Mouse (Mus musculus) embryonic facial prominence, embryonic 12.5 days (tissue): ENCODE results near the gene Crispld2. TPM values are rescaled to one million over a fixed set of nuclear protein-coding genes. Genes with fewer than 3 reads are reported as not detected.
A peak's percentile ranks its signal among the peaks of the same experiment; 100 is the strongest.

Experiments used
- ATAC-seq: fragments of 200-750 bp; cut with Nextera tagmentation; 2 replicates; pipeline ENCODE4 v1.8.0; 2017; ENCODE audit not compliant: insufficient number of reproducible peaks, insufficient read depth, low FRiP score, low TSS enrichment
- H3K27ac ChIP-seq: fragments of 300-500 bp; sonication (generic); 2 replicates; pipeline ENCODE4 v1.5.1; 2016; ENCODE audit warnings: mild to moderate bottlenecking
- H3K27me3 ChIP-seq: fragments of 300-500 bp; sonication (generic); 2 replicates; pipeline ENCODE4 v1.6.1; 2016; ENCODE audit warnings: mild to moderate bottlenecking, moderate library complexity
- H3K36me3 ChIP-seq: fragments of 300-500 bp; sonication (generic); 2 replicates; pipeline ENCODE4 v1.6.1; 2016; ENCODE audit warnings: mild to moderate bottlenecking
- H3K4me1 ChIP-seq: fragments of 300-500 bp; sonication (generic); 2 replicates; pipeline ENCODE4 v1.6.1; 2016
- H3K4me2 ChIP-seq: fragments of 300-500 bp; sonication (generic); replicated peaks from 2 replicates; pipeline ENCODE4 v1.6.1; 2016; ENCODE audit warnings: mild to moderate bottlenecking, moderate library complexity
- H3K4me3 ChIP-seq: fragments of 300-500 bp; sonication (generic); 2 replicates; pipeline ENCODE4 v1.5.1; 2016; ENCODE audit warnings: mild to moderate bottlenecking
- H3K9ac ChIP-seq: fragments of 300-500 bp; sonication (generic); 2 replicates; pipeline ENCODE4 v1.6.1; 2016; ENCODE audit warnings: mild to moderate bottlenecking, moderate library complexity
- H3K9me3 ChIP-seq: fragments of 300-500 bp; sonication (generic); 2 replicates; pipeline ENCODE4 v1.6.1; 2016; ENCODE audit warnings: mild to moderate bottlenecking, moderate library complexity
- WGBS: fragments of 180-500 bp; shearing (Covaris S2); methylation state at CpG from one replicate; pipeline ENCODE4 v1.1.7; 2016; 5-methylcytosine and 5-hydroxymethylcytosine counted together
- polyA plus RNA-seq: library from polyadenylated mRNA; unstranded; fragments of >200 nt; fragmentation: Nextera tagmentation; extraction: Ambion mirVana; gene quantifications from 2 replicates; pipeline ENCODE4 v1.2.1, GENCODE M21; 2016

The Crispld2 gene
- polyA plus RNA-seq, 1 experiment from 2014 or later = 6.7 TPM

- Histone ChIP-seq H3K9me3 (no peaks in the 10 kb centered on the region), H3K27ac (peak overlapping the region; percentile 87), H3K4me1 (peaks cover 20% of the 10 kb centered on the region), H3K36me3 (no peaks in the 10 kb centered on the region), H3K27me3 (no peaks in the 10 kb centered on the region), H3K9ac (peak overlapping the region; percentile 92), H3K4me2 (peak overlapping the region; percentile 78), H3K4me3 (peak overlapping the region; percentile 96)
- WGBS = 5% methylated on average over 25 of the region's 25 CpGs
- ATAC-seq = no peak
Observed at GRCm38 (mm10) chr8:120100388-120101067, 108.3 kb downstream of the Crispld2 start.

- Histone ChIP-seq H3K9me3 (no peaks in the 10 kb centered on the region), H3K4me1 (peaks cover 20% of the 10 kb centered on the region), H3K4me2 (peak within 1 kb of the TSS; percentile 78), H3K4me3 (peak within 1 kb of the TSS; percentile 96), H3K27me3 (no peaks in the 10 kb centered on the region), H3K27ac (peak within 1 kb of the TSS; percentile 87), H3K36me3 (no peaks in the 10 kb centered on the region), H3K9ac (peak within 1 kb of the TSS; percentile 92)
- 0 out of 2 replicates have a peak, but pooled peaks have one; percentile 53 for ATAC-seq
- under 1% methylated on average over 82 of the region's 88 CpGs for WGBS
Observed at GRCm38 (mm10) chr8:120101068-120101972, 109.1 kb downstream of the Crispld2 start, which contains the start of gene Zdhhc7. Zdhhc7 (minus strand) TSS chr8:120101482.

Other genes with a start within 250 kb of the Crispld2 start
- 11.6 and 14.4 TPM in 2 replicates for gene Tldc1, start 214.0 kb upstream of the Crispld2 start, polyA plus RNA-seq
- gene Cotl1, start 151.9 kb upstream of the Crispld2 start, polyA plus RNA-seq = 85.9 and 130 TPM in 2 replicates
- 11.0 and 12.5 TPM in 2 replicates for gene Klhl36, start 130.2 kb upstream of the Crispld2 start, polyA plus RNA-seq
- 154 TPM in 2 replicates for gene Usp10, start 82.1 kb upstream of the Crispld2 start, polyA plus RNA-seq
- gene Gm20388, start 81.6 kb upstream of the Crispld2 start, polyA plus RNA-seq = 0.31 TPM in 1 of 2 replicates, not detected in the other
- 34.7 and 38.9 TPM in 2 replicates for gene Zdhhc7, start 109.0 kb downstream of the Crispld2 start, polyA plus RNA-seq
- 5.9 and 6.5 TPM in 2 replicates for gene 6430548M08Rik, start 121.7 kb downstream of the Crispld2 start, polyA plus RNA-seq
- gene Fam92b, start 185.0 kb downstream of the Crispld2 start, polyA plus RNA-seq = 0.70 and 1.7 TPM in 2 replicates
- gene Gse1, start 236.0 kb downstream of the Crispld2 start, polyA plus RNA-seq = 10.6 and 12.3 TPM in 2 replicates